Mouse (Mus musculus) kidney, postnatal 0 days (tissue): Measurements from ENCODE around the gene Nkrf. TPM values are rescaled to one million over a fixed set of nuclear protein-coding genes. Genes with fewer than 3 reads are reported as not detected.
A peak's percentile ranks its signal among the peaks of the same experiment; 100 is the strongest.

Experiments
- ATAC-seq: fragments of 200-750 bp; cut with Nextera tagmentation; replicated peaks from 2 replicates; pipeline ENCODE4 v1.8.0; 2017; ENCODE audit warnings: low read depth, moderate number of reproducible peaks, moderate TSS enrichment, moderate library complexity; ENCODE audit not compliant: low FRiP score
- DNase-seq: peaks from one replicate; pipeline ENCODE4 v3.0.0-alpha.2; 2016; ENCODE audit warnings: low spot score
- H3K27ac ChIP-seq: fragments of 300-500 bp; sonication (generic); 2 replicates; pipeline ENCODE4 v1.5.1; 2014; ENCODE audit warnings: mild to moderate bottlenecking
- H3K27me3 ChIP-seq: fragments of 300-500 bp; sonication (generic); 2 replicates; pipeline ENCODE4 v1.6.1; 2014; ENCODE audit warnings: low read length, mixed read lengths; ENCODE audit not compliant: insufficient read depth
- H3K36me3 ChIP-seq: fragments of 300-500 bp; sonication (generic); 2 replicates; pipeline ENCODE4 v1.6.1; 2014; ENCODE audit warnings: low read length, mixed read lengths; ENCODE audit not compliant: insufficient read depth
- H3K4me1 ChIP-seq: fragments of 300-500 bp; sonication (generic); replicated peaks from 2 replicates; pipeline ENCODE4 v1.6.1; 2014; ENCODE audit warnings: antibody characterized with exemption, low read length, mixed read lengths; ENCODE audit not compliant: insufficient read depth
- H3K4me2 ChIP-seq: fragments of 300-500 bp; sonication (generic); 2 replicates; pipeline ENCODE4 v1.6.1; 2014; ENCODE audit warnings: mild to moderate bottlenecking, low read length, moderate library complexity, mixed read lengths
- H3K4me3 ChIP-seq: fragments of 300-500 bp; sonication (generic); replicated peaks from 2 replicates; pipeline ENCODE4 v1.5.1; 2014; ENCODE audit warnings: low read depth, low read length
- H3K9ac ChIP-seq: fragments of 300-500 bp; sonication (generic); 2 replicates; pipeline ENCODE4 v1.6.1; 2014; ENCODE audit warnings: low read depth, low read length
- H3K9me3 ChIP-seq: fragments of 300-500 bp; sonication (generic); replicated peaks from 2 replicates; pipeline ENCODE4 v1.6.1; 2016; ENCODE audit warnings: low read length, inconsistent platforms, mixed read lengths
- CTCF ChIP-seq: IDR thresholded peaks from 2 replicates; pipeline ENCODE4 v1.5.1; 2016; ENCODE audit warnings: antibody characterized with exemption, low read depth, mild to moderate bottlenecking, moderate library complexity
- WGBS: fragments of 180-500 bp; shearing (Covaris S2); extraction: QIAGEN DNeasy Blood & Tissue Kit; methylation state at CpG from one replicate; pipeline ENCODE4 v1.1.7; 2014; 5-methylcytosine and 5-hydroxymethylcytosine counted together
- polyA plus RNA-seq: library from polyadenylated mRNA; unstranded; fragments of >200 nt; fragmentation: Nextera tagmentation; extraction: Ambion mirVana; gene quantifications from 2 replicates; pipeline ENCODE4 v1.2.1, GENCODE M21; 2015

Nkrf gene
- polyA plus RNA-seq, 1 experiment from 2014 or later, result 1.4 TPM

GRCm38 (mm10) chrX:36864609-36865328 lies 37.9 kb downstream of the Nkrf start:
- Histone ChIP-seq H3K9me3 (no peaks in the 10 kb centered on the region), H3K27ac (no peak overlapping the region), H3K4me3 (peak overlapping the region; percentile 40), H3K36me3 (no peaks in the 10 kb centered on the region), H3K27me3 (no peaks in the 10 kb centered on the region), H3K9ac (no peak overlapping the region), H3K4me1 (no peaks in the 10 kb centered on the region), H3K4me2 (peak overlapping the region; percentile 38; the same call in 1 of the 2 replicates)
- no peak for ATAC-seq
- DNase-seq, result no peak
- no peak for TF ChIP-seq CTCF
- WGBS, result 60% methylated on average over 8 of the region's 8 CpGs

GRCm38 (mm10) chrX:36863766-36864608 lies 38.7 kb downstream of the Nkrf start:
- H3K36me3 ChIP-seq, result no peaks in the 10 kb centered on the region
- H3K9me3 ChIP-seq, result no peaks in the 10 kb centered on the region
- ATAC-seq (peak; percentile 81), DNase-seq (peak; percentile 77)
- WGBS, result 23% methylated on average over 40 of the region's 44 CpGs
- H3K4me3 ChIP-seq, result peak overlapping the region; percentile 40
- peak overlapping the region; percentile 37; the same call in 1 of the 2 replicates for H3K9ac ChIP-seq
- TF ChIP-seq CTCF, result no peak
- peak overlapping the region; percentile 48 for H3K4me2 ChIP-seq
- peak overlapping the region; percentile 71 for H3K27ac ChIP-seq
- H3K27me3 ChIP-seq, result no peaks in the 10 kb centered on the region
- no peaks in the 10 kb centered on the region for H3K4me1 ChIP-seq

GRCm38 (mm10) chrX:36852631-36853030 lies 50.1 kb downstream of the Nkrf start:
- no peak for TF ChIP-seq CTCF
- DNase-seq (no peak), ATAC-seq (no peak)
- Histone ChIP-seq H3K4me1 (no peaks in the 10 kb centered on the region), H3K36me3 (no peaks in the 10 kb centered on the region), H3K27ac (no peak overlapping the region), H3K4me2 (no peak overlapping the region), H3K9me3 (no peaks in the 10 kb centered on the region), H3K9ac (no peak overlapping the region), H3K4me3 (no peak overlapping the region), H3K27me3 (no peaks in the 10 kb centered on the region)
- WGBS, result 79% methylated on average over 8 of the region's 8 CpGs

GRCm38 (mm10) chrX:36847152-36847551 lies 55.5 kb downstream of the Nkrf start:
- ATAC-seq, result no peak
- Histone ChIP-seq H3K27me3 (no peaks in the 10 kb centered on the region), H3K4me1 (no peaks in the 10 kb centered on the region), H3K36me3 (no peaks in the 10 kb centered on the region), H3K27ac (no peak overlapping the region), H3K4me2 (no peak overlapping the region), H3K9ac (no peak overlapping the region), H3K9me3 (no peaks in the 10 kb centered on the region), H3K4me3 (no peak overlapping the region)
- DNase-seq, result no peak
- WGBS, result 79% methylated on average over 1 of the region's 1 CpGs
- TF ChIP-seq CTCF, result no peak

GRCm38 (mm10) chrX:36843346-36843990 lies 59.2 kb downstream of the Nkrf start:
- TF ChIP-seq CTCF, result no peak
- H3K27ac ChIP-seq, result no peak overlapping the region
- no peak overlapping the region for H3K9ac ChIP-seq
- no peak overlapping the region for H3K4me3 ChIP-seq
- WGBS, result 65% methylated on average over 4 of the region's 4 CpGs
- ATAC-seq (no peak), DNase-seq (no peak)
- H3K4me1 ChIP-seq, result no peaks in the 10 kb centered on the region
- no peaks in the 10 kb centered on the region for H3K27me3 ChIP-seq
- H3K4me2 ChIP-seq, result no peak overlapping the region
- H3K36me3 ChIP-seq, result no peaks in the 10 kb centered on the region
- H3K9me3 ChIP-seq, result no peaks in the 10 kb centered on the region

- Histone ChIP-seq H3K27ac (no peak overlapping the region), H3K27me3 (no peaks in the 10 kb centered on the region), H3K9me3 (no peaks in the 10 kb centered on the region), H3K36me3 (no peaks in the 10 kb centered on the region), H3K4me2 (no peak overlapping the region), H3K4me3 (no peak overlapping the region), H3K9ac (no peak overlapping the region), H3K4me1 (no peaks in the 10 kb centered on the region)
- no peak for ATAC-seq
- 74% methylated on average over 6 of the region's 6 CpGs for WGBS
- TF ChIP-seq CTCF, result no peak
- no peak for DNase-seq
Observed at GRCm38 (mm10) chrX:36841698-36842097, 61.0 kb downstream of the Nkrf start.
